Mouse (Mus musculus): ENCODE results near the gene Bsn.

Gene Bsn

GRCm38 (mm10) chr9:108058291-108058690 is 131.9 kb downstream of the Bsn start:
- DNase-seq (ENCODE audit: extremely low spot score, low read depth, low spot score): no peak

- DNase-seq (ENCODE audit: extremely low spot score, low read depth, low spot score): no peak
Measured at GRCm38 (mm10) chr9:108057262-108057562, 133.0 kb downstream of the Bsn start.

GRCm38 (mm10) chr9:108056361-108057261 is 133.6 kb downstream of the Bsn start:
- DNase-seq (ENCODE audit: extremely low spot score, low read depth, low spot score): no peak

GRCm38 (mm10) chr9:108055661-108056237 is 134.4 kb downstream of the Bsn start:
- DNase-seq (ENCODE audit: extremely low spot score, low read depth, low spot score): no peak

- DNase-seq (ENCODE audit: extremely low spot score, low read depth, low spot score): no peak
Measured at GRCm38 (mm10) chr9:108055061-108055460, 135.1 kb downstream of the Bsn start.

GRCm38 (mm10) chr9:108054331-108055040 is 135.7 kb downstream of the Bsn start:
- no peak for DNase-seq (ENCODE audit: extremely low spot score, low read depth, low spot score)

- no peak for DNase-seq (ENCODE audit: extremely low spot score, low read depth, low spot score)
Measured at GRCm38 (mm10) chr9:108053665-108054225, 136.4 kb downstream of the Bsn start.

- DNase-seq (ENCODE audit: extremely low spot score, low read depth, low spot score): peak; percentile 92
Measured at GRCm38 (mm10) chr9:108052885-108053664, 137.1 kb downstream of the Bsn start, which contains the start of gene Amigo3. Amigo3 (plus strand) TSS chr9:108053159.

GRCm38 (mm10) chr9:108052411-108052810 is 137.8 kb downstream of the Bsn start:
- no peak for DNase-seq (ENCODE audit: extremely low spot score, low read depth, low spot score)

- no peak for DNase-seq (ENCODE audit: extremely low spot score, low read depth, low spot score)
Measured at GRCm38 (mm10) chr9:108051931-108052220, 138.3 kb downstream of the Bsn start.

GRCm38 (mm10) chr9:108051184-108051930 is 138.8 kb downstream of the Bsn start:
- no peak for DNase-seq (ENCODE audit: extremely low spot score, low read depth, low spot score)

GRCm38 (mm10) chr9:108049561-108050251 is 140.5 kb downstream of the Bsn start:
- no peak for DNase-seq (ENCODE audit: extremely low spot score, low read depth, low spot score)

- DNase-seq (ENCODE audit: extremely low spot score, low read depth, low spot score): peak; percentile 83
Measured at GRCm38 (mm10) chr9:108049016-108049455, 141.1 kb downstream of the Bsn start, which contains the start of gene Gmppb. Gmppb (plus strand) TSS chr9:108049242.

GRCm38 (mm10) chr9:108048566-108048955 is 141.6 kb downstream of the Bsn start:
- DNase-seq (ENCODE audit: extremely low spot score, low read depth, low spot score): no peak

GRCm38 (mm10) chr9:108047601-108048565 is 142.3 kb downstream of the Bsn start:
- DNase-seq (ENCODE audit: extremely low spot score, low read depth, low spot score): no peak

GRCm38 (mm10) chr9:108046582-108046981 is 143.6 kb downstream of the Bsn start:
- DNase-seq (ENCODE audit: extremely low spot score, low read depth, low spot score): no peak
